Mouse (Mus musculus): ENCODE data around the gene Bmp6. TPM values are rescaled to one million over a fixed set of nuclear protein-coding genes. Genes with fewer than 3 reads are reported as not detected.
A peak's percentile ranks its signal among the peaks of the same experiment; 100 is the strongest.

Bmp6 gene
- polyA plus RNA-seq, 1 experiment from 2014 or later = 0.43 TPM

DNA sequence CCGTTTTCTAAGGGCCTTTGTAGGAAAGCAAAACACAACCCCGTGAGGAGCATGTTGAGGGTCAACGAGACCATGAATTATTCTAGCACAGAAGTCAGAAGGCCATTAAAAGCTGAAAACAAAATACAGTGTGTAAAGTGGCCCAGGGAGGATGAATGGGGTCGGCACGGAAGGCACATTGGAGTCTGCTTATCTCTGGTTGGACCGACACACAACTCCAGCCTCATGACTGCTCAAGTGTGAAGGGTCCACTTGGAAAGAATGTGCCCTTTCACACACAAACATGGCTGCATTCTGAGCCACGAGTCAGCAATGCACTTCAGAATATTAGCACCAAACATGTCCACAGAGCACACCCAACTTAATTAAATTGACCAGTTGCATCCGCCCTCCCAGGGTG is 84.8 kb downstream of the Bmp6 start:
- DNase-seq (ENCODE audit: low spot score) = no peak

DNA sequence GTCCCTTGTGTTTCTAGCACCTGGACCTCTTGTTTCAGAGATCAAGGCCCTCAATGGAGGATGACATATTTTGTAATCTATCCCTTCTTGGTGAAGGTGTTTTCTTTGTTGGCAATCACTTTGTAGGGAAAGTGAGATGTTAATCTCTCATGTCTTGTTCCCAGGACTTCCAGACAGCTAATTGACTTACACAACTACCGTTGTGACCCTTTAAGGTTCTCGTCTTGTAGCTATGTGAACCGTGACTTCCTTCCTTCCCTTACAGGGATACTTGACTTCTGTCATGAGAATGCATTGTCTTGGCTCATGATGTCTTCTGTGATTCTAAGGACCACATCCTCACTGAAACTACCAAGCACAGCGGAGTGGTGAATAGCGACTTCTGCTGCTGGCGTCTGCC is 85.2 kb downstream of the Bmp6 start:
- no peak for DNase-seq (ENCODE audit: low spot score)

DNA sequence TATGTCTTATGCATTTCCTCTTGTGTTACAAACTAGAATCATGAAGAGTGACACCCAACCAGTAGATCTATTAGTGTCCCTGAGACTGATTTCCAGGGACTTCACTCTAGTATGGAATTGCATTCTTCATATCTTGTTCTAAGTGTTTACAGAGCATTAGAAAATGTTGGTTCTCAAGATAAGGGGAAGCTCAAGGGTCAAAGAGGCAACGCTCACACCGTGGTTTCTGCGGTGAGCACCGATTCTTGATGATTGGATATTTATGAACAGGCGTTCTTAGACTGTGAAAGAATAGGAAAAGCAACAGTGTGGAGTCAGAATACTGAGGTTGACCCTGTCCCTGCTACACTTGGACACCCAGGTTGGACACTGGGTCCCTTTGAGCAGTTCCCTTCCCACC is 89.9 kb downstream of the Bmp6 start:
- no peak for DNase-seq (ENCODE audit: low spot score)

DNA sequence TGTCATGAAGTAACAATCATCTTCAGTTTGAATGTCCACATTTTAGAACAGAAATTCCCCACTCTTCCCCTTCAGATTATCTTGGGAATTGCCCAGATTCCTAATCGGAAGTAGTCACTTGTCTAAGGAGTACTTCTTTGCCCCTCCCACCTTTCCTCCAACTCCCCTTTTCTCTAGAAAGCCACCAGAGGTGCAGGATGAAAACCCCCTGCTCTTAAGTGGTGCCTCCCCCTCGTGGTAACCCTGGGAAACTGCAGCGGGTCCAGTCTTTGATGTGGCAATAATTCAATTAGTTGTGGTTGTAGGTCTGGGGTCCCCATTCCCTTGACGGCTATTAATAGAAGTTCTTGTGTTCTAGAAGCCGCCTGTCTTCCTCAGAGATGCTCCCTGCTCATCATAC is 93.0 kb downstream of the Bmp6 start:
- peak; percentile 26 for DNase-seq (ENCODE audit: low spot score)

DNA sequence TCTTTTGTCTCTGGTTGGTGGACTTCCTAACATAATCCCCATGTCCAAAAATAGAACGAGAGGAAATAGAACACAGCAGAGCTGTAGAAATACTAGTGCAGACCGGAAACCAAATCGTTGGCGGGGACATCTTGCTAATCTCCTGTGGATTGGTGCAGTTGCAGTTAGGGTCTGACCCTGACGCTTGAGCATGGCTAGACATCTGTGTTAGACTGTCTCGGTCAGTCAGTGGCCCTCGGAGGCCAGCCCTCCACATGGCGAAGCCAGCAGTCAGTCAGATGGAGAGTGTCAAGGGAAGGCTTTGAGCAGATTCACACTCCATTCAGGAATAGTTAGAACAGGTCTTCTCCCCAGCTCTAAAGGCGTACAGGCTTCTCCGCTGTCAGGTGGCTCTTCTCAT is 95.3 kb downstream of the Bmp6 start:
- no peak for DNase-seq (ENCODE audit: low spot score)

GRCm38 (mm10) chr13:38448516-38449015 is 103.7 kb downstream of the Bmp6 start:
- DNase-seq (ENCODE audit: low spot score) = no peak

DNA sequence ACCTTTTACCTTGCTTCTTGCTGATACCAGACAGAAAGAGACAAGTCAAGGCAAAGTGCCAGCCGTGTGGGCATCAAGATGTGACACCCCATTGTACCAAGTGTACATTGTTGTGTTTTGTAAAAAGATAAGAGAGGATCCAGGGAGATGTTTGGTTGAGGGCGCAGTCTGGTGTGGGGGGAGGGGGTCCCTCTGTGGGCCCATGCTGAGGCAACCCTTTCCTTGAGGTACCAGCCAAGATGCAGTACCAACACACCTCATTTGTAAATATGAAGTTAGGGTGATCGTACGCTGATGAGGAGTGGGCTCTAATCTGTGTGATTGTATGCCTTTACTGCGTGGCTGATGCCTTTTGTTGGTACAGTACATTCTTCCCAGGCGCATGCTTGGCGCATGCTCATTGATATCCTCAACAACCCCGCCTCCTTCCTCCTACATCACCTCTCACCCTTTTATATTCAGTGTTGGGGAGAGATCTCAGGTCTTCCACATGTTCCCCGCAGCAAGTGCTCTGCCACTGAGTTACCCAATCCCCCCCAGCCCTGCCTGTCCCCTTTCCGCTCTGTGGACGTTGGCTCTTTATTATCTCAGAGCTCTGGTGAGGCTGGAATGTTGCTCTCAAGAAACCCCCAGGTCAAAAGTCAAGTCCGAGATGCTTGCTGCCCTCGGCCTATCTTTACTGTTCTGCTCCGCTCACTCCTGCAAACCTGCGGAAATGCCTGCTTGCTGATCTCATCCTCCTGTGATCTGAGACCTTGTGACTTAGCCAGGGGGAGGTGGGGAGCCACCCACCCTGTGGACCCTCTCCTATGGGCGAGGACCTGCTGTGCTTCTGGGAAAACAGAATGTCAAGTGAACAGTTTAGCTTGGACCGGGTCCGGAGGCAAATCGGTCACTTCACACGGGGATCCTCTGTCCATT is 105.4 kb downstream of the Bmp6 start:
- no peak for DNase-seq (ENCODE audit: low spot score)

DNA sequence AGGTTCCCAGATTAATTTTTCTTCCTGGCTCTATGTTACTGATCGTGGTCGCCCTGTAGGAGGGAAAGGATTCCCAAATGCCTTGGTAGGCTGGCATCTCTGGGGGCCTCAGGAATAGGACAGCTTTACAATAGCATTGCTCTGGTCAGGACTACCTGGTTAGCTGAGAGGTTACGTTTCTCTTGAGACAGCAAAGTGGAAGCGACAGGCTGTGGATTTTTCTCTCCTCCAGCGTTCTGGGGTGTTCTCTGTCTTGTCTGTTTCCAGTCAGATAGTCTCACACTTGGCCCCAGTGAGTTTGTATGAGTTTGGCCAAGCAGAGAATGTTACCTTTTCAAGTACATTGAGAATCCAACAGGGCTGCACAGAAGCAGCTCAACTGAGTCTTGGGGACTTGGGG is 106.5 kb downstream of the Bmp6 start:
- DNase-seq (ENCODE audit: low spot score) = no peak

GRCm38 (mm10) chr13:38463410-38463809 is 118.5 kb downstream of the Bmp6 start:
- peak; percentile 3 for DNase-seq (ENCODE audit: low spot score)

GRCm38 (mm10) chr13:38470882-38471281 is 126.0 kb downstream of the Bmp6 start:
- DNase-seq (ENCODE audit: low spot score) = no peak

DNA sequence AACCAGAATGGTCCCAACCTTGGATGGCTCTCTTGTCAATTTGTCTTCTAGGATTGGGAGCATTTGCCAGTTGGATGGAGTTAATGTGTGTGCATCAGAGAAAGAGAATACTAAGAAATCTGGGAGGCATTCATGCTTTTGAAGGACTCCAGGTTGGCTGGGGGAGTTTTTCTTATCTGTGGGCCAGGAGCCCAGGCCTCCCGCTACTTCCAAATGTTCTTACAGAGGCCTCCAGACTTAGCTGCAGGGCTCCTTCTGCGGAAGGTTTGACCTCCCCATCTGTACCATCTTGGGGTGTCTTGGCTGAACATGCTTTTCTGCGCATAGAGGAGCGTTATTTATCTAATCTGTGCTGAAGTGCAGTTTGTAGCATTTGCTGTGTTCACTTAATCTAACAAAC is 127.7 kb downstream of the Bmp6 start:
- DNase-seq (ENCODE audit: low spot score) = no peak

- DNase-seq (ENCODE audit: low spot score) = no peak
Measured at GRCm38 (mm10) chr13:38473497-38473896, 128.6 kb downstream of the Bmp6 start.

DNA sequence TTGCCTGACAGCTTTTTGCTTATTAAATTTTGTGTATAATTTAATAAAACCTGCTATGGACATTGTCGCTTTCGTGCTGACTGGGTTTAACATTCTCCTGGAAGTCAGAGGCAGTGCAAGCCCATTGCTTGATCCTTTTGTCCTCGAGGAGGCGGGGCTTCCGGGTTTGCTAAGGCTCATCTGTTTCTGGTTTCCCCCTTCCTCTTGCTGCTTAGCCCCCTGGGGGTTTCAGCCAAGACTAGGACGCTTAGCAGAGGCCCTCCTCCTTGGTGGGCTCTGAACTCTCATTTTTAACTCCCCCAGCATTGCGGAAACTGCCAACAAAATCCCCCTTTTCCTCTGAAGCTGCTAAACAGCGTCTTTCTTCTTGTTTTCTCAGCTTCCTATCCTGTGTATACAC is 132.0 kb downstream of the Bmp6 start:
- DNase-seq (ENCODE audit: low spot score) = no peak

GRCm38 (mm10) chr13:38481021-38481420 is 136.1 kb downstream of the Bmp6 start:
- DNase-seq (ENCODE audit: low spot score) = no peak

DNA sequence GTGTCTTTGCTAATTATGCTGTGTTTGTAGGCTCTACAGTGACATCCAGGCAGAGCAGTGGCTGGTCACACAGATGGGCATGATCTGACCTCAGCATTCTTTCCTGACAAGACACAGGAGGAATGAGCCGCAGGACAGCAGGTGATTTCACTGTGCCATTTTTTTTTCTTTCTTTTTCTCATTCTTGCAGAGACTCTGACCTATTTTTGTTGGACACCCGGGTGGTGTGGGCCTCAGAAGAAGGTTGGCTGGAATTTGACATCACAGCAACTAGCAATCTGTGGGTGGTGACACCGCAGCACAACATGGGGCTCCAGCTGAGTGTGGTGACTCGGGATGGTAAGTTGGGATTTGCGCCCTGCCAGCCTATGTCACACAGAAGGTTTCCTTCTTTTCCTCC is 139.8 kb downstream of the Bmp6 start:
- DNase-seq (ENCODE audit: low spot score) = no peak

- no peak for DNase-seq (ENCODE audit: low spot score)
Measured at GRCm38 (mm10) chr13:38486767-38487166, 141.9 kb downstream of the Bmp6 start.

DNA sequence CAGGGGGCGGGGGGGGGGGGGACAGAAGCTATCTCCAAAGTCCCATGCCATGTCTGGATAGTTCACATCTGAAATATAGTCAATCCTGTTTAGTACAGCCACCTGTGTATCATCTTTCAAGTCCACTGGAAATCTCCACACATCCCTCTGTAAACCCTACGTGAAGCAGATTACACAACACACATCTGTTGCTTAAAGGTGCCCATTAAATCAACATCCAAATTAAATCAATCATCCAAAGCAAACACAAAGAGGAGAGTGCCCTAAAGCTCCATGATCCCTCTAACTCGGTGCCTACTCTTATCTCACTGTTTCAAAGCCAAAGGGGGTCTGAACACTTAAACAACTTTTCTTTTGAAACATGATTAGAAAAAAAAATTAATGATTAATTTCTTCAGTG is 151.8 kb downstream of the Bmp6 start:
- DNase-seq (ENCODE audit: low spot score) = no peak

DNA sequence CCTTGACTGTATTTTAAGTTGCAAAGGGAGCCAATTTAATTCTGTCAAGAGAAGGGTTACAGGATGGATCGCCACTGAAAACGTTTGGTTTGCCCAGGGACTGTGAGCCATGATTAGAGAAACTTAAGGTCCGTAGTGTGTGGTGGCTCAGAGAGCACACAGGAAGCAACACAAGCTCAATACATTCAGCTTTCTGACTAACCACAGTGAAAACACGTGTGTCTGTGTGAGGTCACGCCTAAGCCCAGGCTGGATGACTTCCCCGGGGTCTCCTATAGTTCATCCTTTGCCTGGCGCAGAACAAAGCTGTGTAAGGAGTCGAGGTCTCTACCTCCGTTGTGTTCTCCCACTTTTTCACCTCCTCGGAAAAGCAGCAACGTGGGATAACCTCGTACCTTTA is 156.4 kb downstream of the Bmp6 start:
- no peak for DNase-seq (ENCODE audit: low spot score)

GRCm38 (mm10) chr13:38503137-38503849 is 158.4 kb downstream of the Bmp6 start:
- DNase-seq (ENCODE audit: low spot score) = no peak

- no peak for DNase-seq (ENCODE audit: low spot score)
Measured at GRCm38 (mm10) chr13:38506320-38506719, 161.4 kb downstream of the Bmp6 start.

DNA sequence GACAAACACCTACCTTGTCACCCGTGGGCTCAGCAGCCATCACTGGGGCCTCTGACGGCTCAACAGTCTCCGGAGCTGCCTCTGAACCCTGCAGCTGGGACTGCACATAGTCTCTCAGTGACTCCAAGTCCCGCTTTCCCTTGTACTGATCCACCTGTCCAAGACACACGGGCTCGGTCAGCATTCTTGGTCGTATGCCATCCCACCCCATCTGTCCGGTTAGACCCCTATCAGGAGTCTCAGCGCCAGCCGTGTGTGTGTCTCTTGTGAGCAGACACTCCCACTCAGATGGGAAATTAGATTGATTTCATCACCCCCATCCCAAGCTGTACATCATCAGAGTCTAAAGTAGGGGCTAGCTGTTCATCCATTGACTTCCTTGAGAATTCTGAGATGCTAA is 162.0 kb downstream of the Bmp6 start:
- DNase-seq (ENCODE audit: low spot score) = no peak

DNA sequence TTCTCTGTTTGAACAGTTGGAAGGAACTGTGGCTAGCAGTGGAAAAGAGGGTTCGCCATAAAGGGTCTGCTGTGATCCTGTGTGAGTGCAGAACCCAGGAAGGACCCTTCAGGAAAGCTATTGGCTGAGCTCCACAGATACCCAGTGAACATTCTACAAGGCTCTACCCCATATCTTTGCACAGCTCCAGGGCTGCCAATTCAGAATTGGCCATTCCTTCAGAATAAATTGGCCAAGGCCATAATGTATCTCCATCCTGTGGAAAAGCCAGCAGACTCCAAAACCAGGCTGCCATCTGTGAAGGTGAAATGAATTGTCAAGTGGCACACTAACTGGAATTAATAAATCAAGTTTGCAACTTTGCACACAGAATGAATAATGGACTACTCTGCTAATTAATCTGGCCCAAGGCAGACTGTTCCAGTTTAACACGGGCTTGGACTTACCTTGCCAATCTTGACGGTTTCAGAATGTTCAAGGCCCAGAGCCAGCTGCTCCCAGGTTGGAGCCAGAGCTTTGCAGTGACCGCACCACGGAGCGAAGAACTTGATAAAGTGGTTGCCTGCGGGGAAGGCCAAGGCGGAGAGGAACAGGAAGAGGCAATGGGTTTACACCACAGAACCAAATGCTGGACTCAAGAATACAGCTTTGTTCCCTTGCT is 164.9 kb downstream of the Bmp6 start:
- no peak for DNase-seq (ENCODE audit: low spot score)
